Mouse (Mus musculus) stomach, postnatal 0 days (tissue): Measurements from ENCODE around the gene Fezf1.

Source experiments
- CTCF ChIP-seq: IDR thresholded peaks from 2 replicates; pipeline ENCODE4 v1.5.1; 2016; ENCODE audit warnings: antibody characterized with exemption, low read depth, mild to moderate bottlenecking, moderate library complexity
- EP300 ChIP-seq: optimal IDR thresholded peaks from 2 replicates; pipeline ENCODE3; 2016; ENCODE audit warnings: antibody characterized with exemption

- TF ChIP-seq CTCF, result no peak
- no peak for TF ChIP-seq EP300
Observed at GRCm38 (mm10) chr6:23260738-23261050, 12.5 kb upstream of the Fezf1 start.
